Mouse (Mus musculus) urinary bladder, postnatal 25 days (tissue): ENCODE measurements around the gene Defa30.
A peak's percentile ranks its signal among the peaks of the same experiment; 100 is the strongest.
"Not testable (repeated sequence)": the region's sequence is repeated elsewhere in the genome, so short reads cannot be mapped to it uniquely, and the experiment has no call there.

Source experiments
- DNase-seq: peaks from one replicate; pipeline ENCODE4 v3.0.0; 2022; ENCODE audit warnings: low spot score

Gene Defa30

GRCm38 (mm10) chr8:21134342-21134741 lies at the start of gene Defa30:
Gene Defa30, plus strand, starts transcription at chr8:21134642.
- not testable (repeated sequence) for DNase-seq

- DNase-seq: peak; percentile 2
These were observed 41.3 kb upstream of the Defa30 start for GRCm38 (mm10) chr8:21093106-21093505.

- not testable (repeated sequence) for DNase-seq
These were observed 38.5 kb upstream of the Defa30 start, which contains the start of gene Gm14851 for GRCm38 (mm10) chr8:21095950-21096349. Gene Gm14851, minus strand, starts transcription at chr8:21096050.

GRCm38 (mm10) chr8:21161977-21162376 lies 27.5 kb downstream of the Defa30 start, which contains the start of gene Defa22:
Gene Defa22, plus strand, starts transcription at chr8:21162277.
- DNase-seq: not testable (repeated sequence)
